Mouse (Mus musculus): ENCODE data around the gene C3. TPM values are rescaled to one million over a fixed set of nuclear protein-coding genes. Genes with fewer than 3 reads are reported as not detected.
A peak's percentile ranks its signal among the peaks of the same experiment; 100 is the strongest.

Gene C3
- polyA plus RNA-seq, 1 experiment from 2014 or later, result 1.2 TPM

DNA sequence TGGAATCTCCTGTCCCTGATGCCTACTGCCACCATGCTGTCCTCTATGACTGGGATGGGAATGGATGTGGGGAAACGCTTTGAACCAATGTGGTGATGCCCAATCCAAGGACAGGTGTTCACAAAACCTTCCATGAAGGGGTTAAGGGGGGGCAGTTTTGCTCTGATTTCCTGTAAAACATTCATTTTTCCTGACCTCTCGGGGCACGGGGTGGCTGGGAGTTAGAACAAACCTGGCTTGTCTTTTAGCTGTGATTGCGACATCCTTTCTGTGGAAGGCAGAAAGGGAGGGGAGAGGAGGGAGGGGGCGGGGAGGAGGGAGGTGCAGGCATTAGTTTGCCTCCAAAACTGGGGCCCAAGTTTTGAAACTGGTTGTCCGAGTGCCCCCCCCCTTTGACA, 2.8 kb upstream of the C3 start:
- H3K9me3 ChIP-seq, result no peaks in the 10 kb centered on the region
- no peak overlapping the region for H3K4me3 ChIP-seq
- no peak overlapping the region for H3K27ac ChIP-seq (replicated peaks)
- no peaks in the 10 kb centered on the region for H3K36me3 ChIP-seq
- 80% methylated on average over 6 of the region's 6 CpGs for whole genome bisulfite sequencing
- no peaks in the 10 kb centered on the region for H3K4me1 ChIP-seq (replicated peaks)
- no peak overlapping the region for H3K9ac ChIP-seq
- no peaks in the 10 kb centered on the region for H3K27me3 ChIP-seq
- H3K4me2 ChIP-seq, result no peak overlapping the region
- no peak for ATAC-seq (ENCODE audit: low FRiP score, low read depth)

DNA sequence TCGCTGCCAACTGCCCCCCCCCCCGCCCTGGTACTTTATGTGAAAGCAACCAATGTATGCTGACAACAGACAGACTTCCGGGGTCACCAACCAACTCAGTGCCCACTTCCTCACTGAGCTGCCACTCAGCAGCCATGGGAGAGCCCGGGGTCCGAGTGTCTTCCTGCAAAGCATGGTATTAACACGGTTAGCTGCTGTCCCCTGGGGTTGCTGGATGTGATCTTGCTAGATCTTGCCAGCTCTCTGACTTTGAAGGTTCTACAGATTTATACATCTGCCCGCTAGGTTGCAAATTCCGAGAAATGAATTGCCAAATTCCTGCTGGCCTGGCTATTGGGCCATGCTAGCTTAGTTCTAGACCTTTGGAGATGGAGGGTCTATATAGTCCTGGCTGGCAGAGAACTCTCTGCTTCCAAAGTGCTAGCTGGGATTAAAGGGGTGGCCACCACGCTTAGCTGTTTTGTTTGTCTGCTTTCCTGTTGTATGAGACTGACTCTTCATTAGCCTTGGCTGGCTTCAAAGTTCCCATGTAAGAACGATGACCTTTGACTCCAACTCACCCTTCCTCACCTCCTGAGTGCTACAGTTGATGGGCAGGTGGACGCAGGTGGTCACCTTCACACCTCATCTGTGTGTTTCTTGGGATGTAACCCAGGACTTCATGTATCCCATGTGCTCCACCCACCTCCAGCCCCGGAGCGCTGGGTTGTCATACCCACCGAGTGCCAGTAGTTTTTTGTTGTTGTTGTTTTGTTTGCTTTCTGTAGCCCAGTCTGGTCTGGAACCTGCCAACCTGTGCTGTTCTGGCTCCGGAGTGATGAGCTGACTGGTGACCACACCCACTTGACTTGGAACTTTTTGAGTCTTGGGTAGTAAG, 2.2 kb upstream of the C3 start:
- WGBS, result 79% methylated on average over 15 of the region's 15 CpGs
- H3K9me3 ChIP-seq, result no peaks in the 10 kb centered on the region
- no peak overlapping the region for H3K4me2 ChIP-seq
- H3K9ac ChIP-seq, result no peak overlapping the region
- H3K27me3 ChIP-seq, result no peaks in the 10 kb centered on the region
- no peak for ATAC-seq (ENCODE audit: low FRiP score, low read depth)
- H3K4me3 ChIP-seq, result no peak overlapping the region
- no peaks in the 10 kb centered on the region for H3K36me3 ChIP-seq
- H3K4me1 ChIP-seq (replicated peaks), result no peaks in the 10 kb centered on the region
- no peak overlapping the region for H3K27ac ChIP-seq (replicated peaks)

DNA sequence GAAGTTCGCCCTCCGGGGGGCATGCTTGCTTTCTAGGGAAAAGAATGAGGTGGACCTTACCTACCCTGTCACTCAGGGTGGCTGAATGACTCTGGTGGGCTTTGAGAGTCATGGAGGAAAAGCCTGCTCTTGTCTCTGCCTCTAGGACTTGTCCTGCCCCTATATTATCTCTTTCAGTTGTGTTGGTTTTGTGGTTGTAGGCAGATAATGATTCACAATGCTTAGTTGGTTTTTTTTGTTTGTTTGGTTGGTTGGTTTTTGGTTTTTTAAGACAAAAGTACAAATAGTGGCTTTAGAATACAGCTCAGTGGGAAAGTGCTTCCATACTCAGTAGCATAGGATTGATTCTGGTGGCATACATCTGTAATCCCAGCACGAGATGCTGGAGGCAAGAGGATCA, 937 bp upstream of the C3 start:
- Histone ChIP-seq H3K36me3 (no peaks in the 10 kb centered on the region), H3K27me3 (0 out of 2 replicates have a peak, but pooled peaks cover 3% of the 10 kb centered on the region), H3K4me1 (replicated peaks) (no peaks in the 10 kb centered on the region), H3K4me3 (no peak overlapping the region), H3K27ac (replicated peaks) (no peak overlapping the region), H3K9ac (no peak overlapping the region), H3K4me2 (no peak overlapping the region), H3K9me3 (no peaks in the 10 kb centered on the region)
- no peak for ATAC-seq (ENCODE audit: low FRiP score, low read depth)
- WGBS, result 81% methylated on average over 3 of the region's 3 CpGs

DNA sequence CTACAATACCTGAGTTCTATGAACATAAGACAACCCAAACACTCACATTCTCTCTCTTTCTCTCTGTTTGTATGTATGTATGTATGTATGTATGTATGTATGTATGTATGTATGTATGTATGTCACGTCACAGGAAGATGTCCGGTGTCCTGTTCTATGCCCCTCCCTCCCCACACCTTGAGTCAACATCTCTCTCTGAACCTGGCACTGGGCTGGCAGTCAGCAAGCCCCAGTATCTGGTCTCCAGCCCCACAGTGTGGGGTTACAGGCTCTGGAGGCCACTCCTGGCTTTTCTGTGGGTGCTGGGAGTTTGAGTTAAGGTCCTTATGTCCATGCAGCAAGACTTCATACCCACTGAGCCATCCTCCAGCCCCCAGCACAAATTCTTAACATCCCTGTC, 468 bp downstream of the C3 start:
- no peak overlapping the region for H3K27ac ChIP-seq (replicated peaks)
- no peak overlapping the region for H3K9ac ChIP-seq
- ATAC-seq (ENCODE audit: low FRiP score, low read depth), result no peak
- H3K4me2 ChIP-seq, result no peak overlapping the region
- no peaks in the 10 kb centered on the region for H3K4me1 ChIP-seq (replicated peaks)
- no peaks in the 10 kb centered on the region for H3K36me3 ChIP-seq
- H3K4me3 ChIP-seq, result no peak overlapping the region
- 96% methylated on average over 2 of the region's 2 CpGs for WGBS
- no peaks in the 10 kb centered on the region for H3K9me3 ChIP-seq
- 0 out of 2 replicates have a peak, but pooled peaks cover 3% of the 10 kb centered on the region for H3K27me3 ChIP-seq

DNA sequence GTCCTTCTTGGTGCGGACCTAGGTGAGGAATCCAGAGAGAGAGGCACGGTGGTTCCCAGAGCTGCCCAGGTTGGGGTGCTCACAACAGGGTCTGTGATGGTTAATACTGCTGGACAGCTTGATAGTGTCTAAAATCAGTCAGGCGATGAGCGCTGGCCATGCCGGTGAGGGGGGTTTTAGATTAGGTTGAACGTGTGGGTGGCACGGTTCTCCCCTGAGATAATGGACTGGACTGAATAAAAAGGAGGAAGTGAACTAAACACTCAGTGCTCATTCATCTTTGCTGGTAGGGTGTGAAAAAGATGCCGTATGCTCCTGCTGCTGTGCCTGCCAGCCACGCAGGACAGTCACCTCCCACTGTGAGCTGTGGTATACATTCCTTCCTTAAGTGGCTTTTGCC, 4.6 kb downstream of the C3 start:
- no peak overlapping the region for H3K4me3 ChIP-seq
- ATAC-seq (ENCODE audit: low FRiP score, low read depth), result no peak
- WGBS, result 78% methylated on average over 9 of the region's 9 CpGs
- H3K9me3 ChIP-seq, result no peaks in the 10 kb centered on the region
- H3K27me3 ChIP-seq, result 0 out of 2 replicates have a peak, but pooled peaks cover 3% of the 10 kb centered on the region
- no peaks in the 10 kb centered on the region for H3K36me3 ChIP-seq
- no peak overlapping the region for H3K4me2 ChIP-seq
- H3K4me1 ChIP-seq (replicated peaks), result no peaks in the 10 kb centered on the region
- no peak overlapping the region for H3K9ac ChIP-seq
- H3K27ac ChIP-seq (replicated peaks), result no peak overlapping the region

DNA sequence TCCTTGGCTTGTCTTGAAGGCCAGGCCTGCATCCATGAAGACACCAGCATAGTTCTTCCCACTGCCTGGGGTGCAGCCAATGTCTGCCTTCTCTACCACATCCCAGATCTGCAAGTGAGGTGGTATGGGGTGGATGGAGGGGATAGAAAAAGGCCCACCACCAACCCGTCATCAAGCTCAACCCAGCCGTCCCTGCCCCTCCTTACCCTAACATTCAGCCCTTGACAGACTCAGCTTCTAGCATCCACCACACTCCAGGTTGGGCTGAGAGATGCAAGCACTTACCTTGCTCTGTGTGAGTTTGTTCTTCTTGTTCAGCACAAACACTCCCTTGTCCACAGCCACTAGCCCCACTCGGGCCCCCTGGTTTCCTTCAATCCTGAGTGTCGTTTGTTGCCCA, 6.0 kb downstream of the C3 start:
- Histone ChIP-seq H3K9me3 (no peaks in the 10 kb centered on the region), H3K27me3 (0 out of 2 replicates have a peak, but pooled peaks cover 3% of the 10 kb centered on the region), H3K27ac (replicated peaks) (no peak overlapping the region), H3K4me3 (no peak overlapping the region), H3K4me2 (no peak overlapping the region), H3K9ac (no peak overlapping the region), H3K4me1 (replicated peaks) (no peaks in the 10 kb centered on the region), H3K36me3 (no peaks in the 10 kb centered on the region)
- no peak for ATAC-seq (ENCODE audit: low FRiP score, low read depth)
- 84% methylated on average over 4 of the region's 4 CpGs for WGBS

DNA sequence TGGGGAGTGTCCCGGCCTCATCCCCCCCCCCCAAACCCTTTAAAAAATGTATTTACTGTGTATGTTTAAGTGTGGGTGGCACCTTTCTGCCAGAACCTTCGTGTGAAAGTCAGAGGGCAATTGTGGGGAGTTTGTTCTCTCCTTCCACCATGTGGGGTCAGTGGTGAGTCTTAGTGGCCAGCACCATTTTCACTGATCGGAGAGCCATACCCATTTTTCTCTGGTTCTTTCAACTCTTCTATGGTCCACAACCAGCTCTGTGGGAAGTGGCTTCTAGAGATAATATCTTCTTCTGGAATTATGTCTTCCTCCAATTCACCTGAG, 8.1 kb downstream of the C3 start:
- no peaks in the 10 kb centered on the region for H3K9me3 ChIP-seq
- H3K27me3 ChIP-seq, result 0 out of 2 replicates have a peak, but pooled peaks cover 1% of the 10 kb centered on the region
- no peak overlapping the region for H3K9ac ChIP-seq
- no peak overlapping the region for H3K4me2 ChIP-seq
- ATAC-seq (ENCODE audit: low FRiP score, low read depth), result no peak
- H3K4me1 ChIP-seq (replicated peaks), result no peaks in the 10 kb centered on the region
- no peak overlapping the region for H3K27ac ChIP-seq (replicated peaks)
- no peaks in the 10 kb centered on the region for H3K36me3 ChIP-seq
- H3K4me3 ChIP-seq, result no peak overlapping the region
- WGBS, result 21% methylated on average over 3 of the region's 3 CpGs

DNA sequence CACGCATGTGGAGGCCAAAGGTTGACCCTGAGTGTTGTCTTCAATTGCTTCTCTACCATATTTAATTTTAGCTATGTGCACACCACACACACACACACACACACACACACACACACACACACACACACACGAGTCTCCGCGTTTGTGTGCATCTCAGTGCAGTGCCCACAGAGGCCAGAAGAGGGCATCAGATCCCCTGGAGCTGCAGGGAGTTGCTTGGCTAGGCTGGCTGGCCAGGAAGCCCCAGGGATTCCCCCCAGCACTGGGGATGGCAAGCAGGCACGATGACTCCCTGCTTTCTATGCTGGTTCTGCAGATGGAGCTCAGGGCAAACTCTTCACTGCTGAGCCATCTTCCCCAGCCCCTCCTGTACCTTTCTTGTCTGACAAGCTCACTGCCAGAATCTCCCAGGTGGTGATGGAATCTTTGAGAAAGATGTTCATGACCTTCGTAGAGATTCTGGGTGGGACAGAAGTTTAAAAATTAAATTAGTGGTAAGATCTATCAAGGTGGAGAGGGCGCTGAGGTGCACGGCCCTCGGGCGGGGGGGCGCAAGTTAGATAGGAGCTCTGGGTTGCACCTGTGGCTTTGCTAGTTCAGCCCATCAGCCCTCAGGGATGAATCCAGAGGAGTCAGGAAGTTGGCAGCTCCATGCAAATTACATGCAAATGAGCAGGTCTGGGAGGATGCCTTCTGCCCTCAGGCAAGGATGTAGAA, 8.6 kb downstream of the C3 start:
- no peak for ATAC-seq (ENCODE audit: low FRiP score, low read depth)
- H3K27ac ChIP-seq (replicated peaks), result no peak overlapping the region
- WGBS, result 23% methylated on average over 11 of the region's 11 CpGs
- no peak overlapping the region for H3K4me3 ChIP-seq
- no peak overlapping the region for H3K9ac ChIP-seq
- H3K27me3 ChIP-seq, result no peaks in the 10 kb centered on the region
- no peak overlapping the region for H3K4me2 ChIP-seq
- no peaks in the 10 kb centered on the region for H3K36me3 ChIP-seq
- H3K9me3 ChIP-seq, result no peaks in the 10 kb centered on the region
- H3K4me1 ChIP-seq (replicated peaks), result no peaks in the 10 kb centered on the region

DNA sequence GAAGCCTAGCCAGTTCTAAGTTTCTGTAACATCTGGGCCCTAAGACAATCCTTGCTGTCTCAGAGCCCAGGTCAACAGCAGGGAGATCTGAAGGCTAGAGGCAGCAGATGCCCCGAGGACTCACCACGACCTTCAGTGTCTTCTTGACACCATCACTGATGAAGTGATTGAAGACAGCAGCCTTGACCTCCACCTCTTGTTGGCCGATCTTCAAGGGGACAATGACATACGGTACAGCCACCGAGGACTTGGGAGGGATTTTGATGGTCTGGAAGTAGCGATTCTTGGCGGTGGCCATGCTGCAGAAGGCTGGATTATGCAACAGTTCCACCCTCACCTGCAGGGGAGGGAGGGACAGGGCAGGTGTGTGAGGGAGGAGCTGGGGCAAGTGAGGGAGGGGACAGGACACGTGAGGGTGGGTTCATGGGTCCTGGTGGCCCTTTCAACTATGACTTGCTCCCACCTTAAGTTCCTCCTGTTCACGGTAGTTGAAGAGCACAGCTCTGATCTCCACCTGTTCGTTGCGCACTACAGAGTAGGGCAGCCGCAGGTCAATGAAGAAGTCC, 9.5 kb downstream of the C3 start:
- WGBS, result 75% methylated on average over 12 of the region's 12 CpGs
- Histone ChIP-seq H3K9me3 (no peaks in the 10 kb centered on the region), H3K4me3 (no peak overlapping the region), H3K9ac (no peak overlapping the region), H3K4me2 (no peak overlapping the region), H3K27ac (replicated peaks) (no peak overlapping the region), H3K4me1 (replicated peaks) (no peaks in the 10 kb centered on the region), H3K27me3 (no peaks in the 10 kb centered on the region), H3K36me3 (no peaks in the 10 kb centered on the region)
- ATAC-seq (ENCODE audit: low FRiP score, low read depth), result no peak

DNA sequence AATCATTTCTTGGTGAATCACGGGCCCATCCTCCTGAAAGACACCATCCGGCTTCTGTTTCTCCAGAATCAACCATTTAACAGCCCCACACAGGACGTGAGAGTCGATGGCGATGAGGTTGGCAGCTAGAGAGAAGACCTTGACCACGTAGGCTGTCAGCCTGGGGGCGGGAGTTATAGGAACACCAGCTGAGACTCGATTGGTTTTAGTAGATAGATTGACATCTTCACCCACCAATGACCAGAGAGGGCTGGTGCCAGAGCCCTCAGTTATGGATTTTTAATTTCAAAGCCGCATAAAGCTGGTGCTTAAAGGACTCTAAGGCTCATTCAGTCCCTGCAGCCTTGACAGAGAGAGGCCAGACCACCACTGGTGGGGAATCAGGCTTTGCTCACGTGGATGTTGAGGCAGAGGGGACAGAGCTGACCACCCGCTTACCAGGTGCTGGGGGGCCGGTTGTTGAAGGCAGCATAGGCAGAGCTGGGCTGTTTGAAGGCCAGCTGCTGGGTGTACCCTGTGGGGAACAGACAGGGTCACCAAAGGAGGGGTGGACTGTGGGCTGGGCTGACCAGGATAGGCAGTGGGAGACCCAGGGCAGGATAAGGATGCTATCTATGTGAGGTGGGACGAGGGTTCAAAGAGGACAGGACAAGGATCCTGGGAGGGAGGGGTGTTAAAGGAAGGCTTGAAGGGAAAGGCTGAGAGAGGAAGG, 13.1 kb downstream of the C3 start:
- no peak overlapping the region for H3K4me3 ChIP-seq
- WGBS, result 40% methylated on average over 13 of the region's 13 CpGs
- no peaks in the 10 kb centered on the region for H3K9me3 ChIP-seq
- H3K4me2 ChIP-seq, result peak overlapping the region; percentile 41
- peak; percentile 86 for ATAC-seq (ENCODE audit: low FRiP score, low read depth)
- H3K4me1 ChIP-seq (replicated peaks), result no peaks in the 10 kb centered on the region
- H3K27ac ChIP-seq (replicated peaks), result no peak overlapping the region
- no peaks in the 10 kb centered on the region for H3K36me3 ChIP-seq
- H3K9ac ChIP-seq, result no peak overlapping the region
- no peaks in the 10 kb centered on the region for H3K27me3 ChIP-seq

DNA sequence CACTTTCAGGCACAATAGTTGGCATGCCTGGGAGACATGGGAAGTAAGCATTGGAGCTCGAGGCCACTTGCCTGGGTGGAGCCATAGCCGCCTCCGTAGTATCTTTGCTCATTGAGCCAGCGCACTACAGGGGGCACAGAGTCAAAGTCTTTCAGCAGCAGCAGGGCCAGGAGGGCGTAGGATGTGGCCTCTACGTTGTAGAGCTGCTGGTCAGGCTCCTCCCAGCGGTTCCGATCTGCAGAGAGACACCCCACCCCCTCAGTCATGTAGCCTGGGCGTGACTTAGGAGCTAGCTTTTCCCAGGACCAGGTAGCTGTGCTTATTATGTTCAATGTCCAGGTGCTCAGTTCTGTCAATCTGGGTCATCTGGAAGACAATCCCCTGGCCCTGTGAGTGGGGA, 16.4 kb downstream of the C3 start:
- no peaks in the 10 kb centered on the region for H3K36me3 ChIP-seq
- H3K9ac ChIP-seq, result no peak overlapping the region
- no peaks in the 10 kb centered on the region for H3K9me3 ChIP-seq
- H3K4me1 ChIP-seq (replicated peaks), result no peaks in the 10 kb centered on the region
- H3K4me2 ChIP-seq, result no peak overlapping the region
- no peaks in the 10 kb centered on the region for H3K27me3 ChIP-seq
- no peak for ATAC-seq (ENCODE audit: low FRiP score, low read depth)
- no peak overlapping the region for H3K4me3 ChIP-seq
- 58% methylated on average over 9 of the region's 9 CpGs for WGBS
- no peak overlapping the region for H3K27ac ChIP-seq (replicated peaks)

DNA sequence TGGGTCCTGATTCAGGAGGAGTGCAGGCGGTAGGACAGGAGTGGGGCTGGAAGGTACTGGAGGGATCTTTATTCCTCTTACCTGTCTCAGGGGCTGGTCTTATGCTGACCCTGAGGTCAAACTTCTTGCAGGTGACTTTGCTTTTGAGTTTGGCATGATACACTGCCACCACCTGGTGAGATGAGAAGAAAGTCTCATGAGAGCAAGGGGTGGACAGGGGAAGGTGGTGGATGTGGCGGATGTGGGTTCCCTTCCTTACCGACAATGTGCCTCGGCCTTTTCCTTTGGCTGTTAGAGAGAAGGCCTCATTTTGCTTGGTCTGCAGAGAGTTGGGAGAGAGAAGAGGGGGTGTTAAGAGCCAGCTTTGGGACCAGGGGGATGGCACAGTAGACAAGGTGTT, 18.6 kb downstream of the C3 start:
- 83% methylated on average over 4 of the region's 4 CpGs for WGBS
- Histone ChIP-seq H3K27me3 (no peaks in the 10 kb centered on the region), H3K4me2 (no peak overlapping the region), H3K9me3 (no peaks in the 10 kb centered on the region), H3K4me1 (replicated peaks) (no peaks in the 10 kb centered on the region), H3K27ac (replicated peaks) (no peak overlapping the region), H3K9ac (no peak overlapping the region), H3K4me3 (no peak overlapping the region), H3K36me3 (no peaks in the 10 kb centered on the region)
- no peak for ATAC-seq (ENCODE audit: low FRiP score, low read depth)
